Mouse (Mus musculus): Measurements from ENCODE around the gene Mex3a. TPM values are rescaled to one million over a fixed set of nuclear protein-coding genes. Genes with fewer than 3 reads are reported as not detected.
A peak's percentile ranks its signal among the peaks of the same experiment; 100 is the strongest.

Mex3a gene
- total and polyA plus RNA-seq, 3 experiments: 1.1 to 4.9 (median 2.5) TPM

DNA sequence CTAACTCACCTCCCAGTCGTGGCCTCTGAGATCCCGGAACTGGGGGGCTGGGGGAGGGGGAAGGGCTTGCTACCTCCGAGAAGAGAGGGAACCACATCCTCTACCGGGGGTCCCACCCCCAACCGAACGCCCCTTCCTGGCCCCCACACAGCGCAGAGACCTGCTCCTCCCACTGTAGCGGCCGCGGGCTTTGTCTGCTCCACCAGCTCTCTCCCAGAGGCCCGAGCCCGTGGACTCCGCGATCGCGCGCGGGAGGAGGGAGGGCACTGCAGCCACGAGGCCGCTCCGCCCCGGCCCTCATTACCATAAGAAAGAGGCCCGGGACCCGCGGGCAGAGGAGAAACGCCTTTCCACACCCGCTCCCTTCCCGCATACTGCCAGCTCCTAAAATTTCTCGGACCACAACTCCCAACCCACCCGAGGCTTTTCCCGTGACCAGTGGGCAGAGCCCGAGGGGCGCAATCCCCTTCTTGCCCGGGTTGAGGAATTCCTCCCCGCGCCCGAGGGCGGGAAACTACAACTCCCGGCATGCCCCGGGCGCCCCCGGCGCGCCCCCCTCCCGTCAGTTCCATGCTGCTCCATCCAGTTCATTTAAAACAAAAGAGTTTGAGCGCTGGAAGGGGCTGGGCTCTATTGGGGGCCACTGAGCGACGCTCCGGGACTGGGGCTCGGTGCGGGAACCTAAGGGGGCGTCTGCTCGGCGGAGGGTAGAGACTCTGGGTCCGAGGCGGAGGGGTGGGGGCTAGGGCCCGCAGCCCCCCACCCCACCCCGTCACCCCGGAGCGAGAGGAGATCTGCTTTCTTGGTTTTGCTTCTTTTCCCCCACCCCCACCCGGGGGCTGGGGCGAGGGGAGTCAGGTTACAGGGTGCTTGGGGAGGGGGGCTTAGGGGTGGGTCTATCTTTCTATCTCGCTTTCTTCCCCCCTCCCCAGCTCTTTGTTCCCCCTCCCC is 572 bp upstream of the Mex3a start (continued):
- no peak for TF ChIP-seq ZNF384 (IDR thresholded peaks at IDR 0.05; ENCODE audit: low read depth, low read length)

- Histone ChIP-seq H3K4me2 (ENCODE audit: insufficient read depth, low read depth, poor library complexity, severe bottlenecking) (peak overlapping the region; percentile 90), H3K36me3 (replicated peaks in 1 of 2; ENCODE audit: control insufficient read depth in 1 of 2, insufficient read depth in 1 of 2, low read length in 1 of 2) (peaks cover 13 to 28% of the 10 kb centered on the region in 2 experiments), H3K4me3 (replicated peaks in 1 of 3; ENCODE audit: low read depth in 2 of 3, low read length in 2 of 3, poor library complexity in 1 of 3) (peak overlapping the region; percentile 40 to 84 (median 79)), H3K27ac (ENCODE audit: insufficient read depth, low read depth) (no peak overlapping the region), H3K27me3 (replicated peaks) (peaks cover 9% of the 10 kb centered on the region), H3K79me2 (replicated peaks; ENCODE audit: control insufficient read depth, extremely low read depth, insufficient read depth, poor library complexity, severe bottlenecking) (no peaks in the 10 kb centered on the region), H3K9me3 (replicated peaks; ENCODE audit: low read length) (no peaks in the 10 kb centered on the region), H3K9ac (ENCODE audit: insufficient read depth, low read depth) (peak overlapping the region; percentile 95), H3K4me1 (ENCODE audit: control insufficient read depth in 1 of 2, insufficient read depth in 2 of 2) (peaks cover 16 to 41% of the 10 kb centered on the region in 2 experiments)
- dilution Hi-C loops (cut with MboI; ENCODE audit: extremely low pct_ligation_motif_present, extremely low pct_unique_long_range_greater_than_20kb, low sequenced_read_pairs) (no loop called here), in situ Hi-C loops (cut with MboI; ENCODE audit: low pct_ligation_motif_present, low pct_unique_long_range_greater_than_20kb, low sequenced_read_pairs) (no loop called here)
- DNase-seq (ENCODE audit: extremely low read depth): no peak
- TF ChIP-seq MYC (IDR thresholded peaks at IDR 0.05; ENCODE audit: low read depth, low read length): 0 out of 2 replicates have a peak, but pooled peaks have one; percentile 34
- TF ChIP-seq KAT2A (IDR thresholded peaks at IDR 0.05; ENCODE audit: insufficient replicate concordance, low read length): no peak
- TF ChIP-seq ZC3H11A (IDR thresholded peaks at IDR 0.05; ENCODE audit: low read depth, low read length): no peak
- TF ChIP-seq IRF4 (IDR thresholded peaks at IDR 0.05; ENCODE audit: low read depth, low read length): no peak
- peak; percentile 64; the same call in 1 of the 2 replicates for TF ChIP-seq MAX (IDR thresholded peaks at IDR 0.05; ENCODE audit: low read length)
- TF ChIP-seq MXI1 (IDR thresholded peaks at IDR 0.05; ENCODE audit: low read depth, low read length): peak; percentile 85
- TF ChIP-seq MEF2A (IDR thresholded peaks at IDR 0.05; ENCODE audit: borderline replicate concordance, low read depth, low read length): no peak
- TF ChIP-seq JUN (IDR thresholded peaks at IDR 0.05; ENCODE audit: insufficient read depth, low read depth, low read length): no peak
- peak; percentile 35; the same call in 1 of the 2 replicates for TF ChIP-seq SIN3A (IDR thresholded peaks at IDR 0.05; ENCODE audit: low read length)
- no peak for TF ChIP-seq RAD21 (IDR thresholded peaks at IDR 0.05; ENCODE audit: low read depth, low read length)
- no peak for TF ChIP-seq HCFC1 (IDR thresholded peaks at IDR 0.05; ENCODE audit: low read depth, low read length)
- TF ChIP-seq JUND (conservative IDR thresholded peaks at IDR 0.05; ENCODE audit: low read depth, low read length): no peak
- TF ChIP-seq EP300 (IDR thresholded peaks at IDR 0.05; ENCODE audit: low read length): no peak
- no peak for TF ChIP-seq ZNF384 (IDR thresholded peaks at IDR 0.05; ENCODE audit: low read depth, low read length)
- TF ChIP-seq POLR2A (IDR thresholded peaks at IDR 0.05; ENCODE audit: low read depth, low read length): no peak
- no peak for TF ChIP-seq ZKSCAN1 (IDR thresholded peaks at IDR 0.05; ENCODE audit: borderline replicate concordance, low read depth, low read length)
- TF ChIP-seq TBP (conservative IDR thresholded peaks at IDR 0.05; ENCODE audit: low read depth, low read length): no peak
Measured at GRCm38 (mm10) chr3:88532689-88533511, 705 bp downstream of the Mex3a start.

Data from CH12.LX (cell line).